ENCODE assay signal across 22 mouse cellular contexts in genomic region chr3:107627641-107628040, GRCm38 (mm10). TPM values are rescaled to one million over a fixed set of nuclear protein-coding genes. Genes with fewer than 3 reads are reported as not detected.
"Had no signal": no experiment of that assay in that cellular context is flagged by ENCODE, and none has a peak within 500 bp of the region (broad histone marks: within the 10 kb centered on the region; RNA-seq: fewer than 3 reads in every experiment).

No protein-coding gene starts in this region.

- DNase-seq: left cerebral cortex, postnatal 4 days; lung, adult 18-20 months; midbrain, embryonic 14.5 days; retina, postnatal 1 day; right cerebral cortex, postnatal 25 days; thymus, postnatal 4 days had no signal

- H3K4me3 ChIP-seq: kidney, embryonic 15.5 days; limb, embryonic 13.5 days; midbrain, embryonic 10.5 days; neural tube, embryonic 12.5 days had no signal

- H3K9me3 ChIP-seq: kidney, embryonic 15.5 days; limb, embryonic 13.5 days; midbrain, embryonic 10.5 days; neural tube, embryonic 12.5 days had no signal

- H3K27me3 ChIP-seq: kidney, embryonic 15.5 days; limb, embryonic 13.5 days; neural tube, embryonic 12.5 days had no signal

- ATAC-seq: intestine, embryonic 16.5 days had no signal

RNA-seq across cellular contexts. Expression of gene Gm10961, which starts 3.5 kb away (rescaled TPM):
- total RNA-seq: layer of hippocampus, adult 8-10 months; layer of hippocampus, postnatal 14 days; left cerebral cortex, adult 18-20 months; left cerebral cortex, postnatal 10 days; left cerebral cortex, postnatal 4 days; liver, adult 2 months; neutrophil, adult 5-6 weeks had no signal
- polyA plus RNA-seq: intestine, embryonic 16.5 days; kidney, embryonic 15.5 days; large intestine, adult 2 months; limb, embryonic 13.5 days; liver, adult 2 months; liver, embryonic 14.5 days; lung, embryonic 16.5 days; midbrain, embryonic 10.5 days; midbrain, embryonic 14.5 days; neural tube, embryonic 12.5 days; small intestine, adult 2 months; stomach, embryonic 16.5 days had no signal

RNA-seq across cellular contexts. Expression of gene Alx3, which starts 32.8 kb away (rescaled TPM):
- total RNA-seq: liver, adult 2 months; neutrophil, adult 5-6 weeks had no signal
- polyA plus RNA-seq: intestine, embryonic 16.5 days; large intestine, adult 2 months; liver, adult 2 months; liver, embryonic 14.5 days; small intestine, adult 2 months had no signal
